Mouse (Mus musculus) embryo, embryonic 9.5 days (tissue): ENCODE measurements around the gene Slit3.

Experiments
- DNase-seq: peaks from one replicate; pipeline ENCODE4 v3.0.0-alpha.2; 2017; ENCODE audit errors: extremely low spot score

The Slit3 gene

GRCm38 (mm10) chr11:35587174-35587959, 466.3 kb downstream of the Slit3 start:
- DNase-seq = no peak

GRCm38 (mm10) chr11:35589892-35590291, 468.9 kb downstream of the Slit3 start:
- DNase-seq = no peak

GRCm38 (mm10) chr11:35593146-35594034, 472.4 kb downstream of the Slit3 start:
- DNase-seq = no peak

- no peak for DNase-seq
Observed at GRCm38 (mm10) chr11:35596064-35596463, 475.0 kb downstream of the Slit3 start.

- no peak for DNase-seq
Observed at GRCm38 (mm10) chr11:35597882-35598281, 476.9 kb downstream of the Slit3 start.

GRCm38 (mm10) chr11:35598732-35599131, 477.7 kb downstream of the Slit3 start:
- DNase-seq = no peak

GRCm38 (mm10) chr11:35601652-35602240, 480.7 kb downstream of the Slit3 start:
- no peak for DNase-seq

GRCm38 (mm10) chr11:35602586-35602985, 481.6 kb downstream of the Slit3 start:
- DNase-seq = no peak

- DNase-seq = no peak
Observed at GRCm38 (mm10) chr11:35603946-35604345, 482.9 kb downstream of the Slit3 start.

GRCm38 (mm10) chr11:35604848-35605790, 484.1 kb downstream of the Slit3 start:
- no peak for DNase-seq

GRCm38 (mm10) chr11:35607191-35607590, 486.2 kb downstream of the Slit3 start:
- no peak for DNase-seq

GRCm38 (mm10) chr11:35608794-35609193, 487.8 kb downstream of the Slit3 start:
- DNase-seq = no peak

GRCm38 (mm10) chr11:35612262-35612896, 491.4 kb downstream of the Slit3 start:
- no peak for DNase-seq

GRCm38 (mm10) chr11:35614530-35614929, 493.5 kb downstream of the Slit3 start:
- no peak for DNase-seq

- no peak for DNase-seq
Observed at GRCm38 (mm10) chr11:35619421-35619820, 498.4 kb downstream of the Slit3 start.

- DNase-seq = no peak
Observed at GRCm38 (mm10) chr11:35622736-35623135, 501.7 kb downstream of the Slit3 start.

GRCm38 (mm10) chr11:35624515-35625270, 503.7 kb downstream of the Slit3 start:
- no peak for DNase-seq

- no peak for DNase-seq
Observed at GRCm38 (mm10) chr11:35625576-35625975, 504.6 kb downstream of the Slit3 start.

- DNase-seq = no peak
Observed at GRCm38 (mm10) chr11:35626161-35626885, 505.3 kb downstream of the Slit3 start.
